Mouse (Mus musculus): Measurements from ENCODE around the gene Smurf1. TPM values are rescaled to one million over a fixed set of nuclear protein-coding genes. Genes with fewer than 3 reads are reported as not detected.

Gene Smurf1
- polyA plus RNA-seq, 1 experiment from 2014 or later, result 13.2 TPM

GRCm38 (mm10) chr5:144849932-144850331 lies 115.7 kb downstream of the Smurf1 start:
- Histone ChIP-seq H3K9ac (replicated peaks; ENCODE audit: low read depth) (no peak overlapping the region), H3K4me2 (replicated peaks; ENCODE audit: low read depth, low read length) (no peak overlapping the region), H3K4me1 (ENCODE audit: insufficient read depth, low read depth, low read length) (no peaks in the 10 kb centered on the region), H3K9me3 (ENCODE audit: low read length) (no peaks in the 10 kb centered on the region), H3K36me3 (ENCODE audit: insufficient read depth, low read length) (peaks cover 77% of the 10 kb centered on the region), H3K27me3 (replicated peaks; ENCODE audit: insufficient read depth, low read length) (no peaks in the 10 kb centered on the region), H3K4me3 (ENCODE audit: low read depth, low read length) (no peak overlapping the region), H3K27ac (ENCODE audit: low read length) (no peak overlapping the region)
- TF ChIP-seq CTCF (IDR thresholded peaks at IDR 0.05) (no peak), EP300 (IDR thresholded peaks at IDR 0.05) (no peak)
- ATAC-seq (no peak), DNase-seq (ENCODE audit: low spot score) (no peak)
- WGBS, result 89% methylated on average over 10 of the region's 10 CpGs

- Histone ChIP-seq H3K9me3 (ENCODE audit: low read length) (no peaks in the 10 kb centered on the region), H3K4me1 (ENCODE audit: insufficient read depth, low read depth, low read length) (no peaks in the 10 kb centered on the region), H3K36me3 (ENCODE audit: insufficient read depth, low read length) (peaks cover 72% of the 10 kb centered on the region), H3K27me3 (replicated peaks; ENCODE audit: insufficient read depth, low read length) (no peaks in the 10 kb centered on the region), H3K9ac (replicated peaks; ENCODE audit: low read depth) (no peak overlapping the region), H3K4me3 (ENCODE audit: low read depth, low read length) (no peak overlapping the region), H3K4me2 (replicated peaks; ENCODE audit: low read depth, low read length) (no peak overlapping the region), H3K27ac (ENCODE audit: low read length) (no peak overlapping the region)
- ATAC-seq, result no peak
- TF ChIP-seq EP300 (IDR thresholded peaks at IDR 0.05), result no peak
- TF ChIP-seq CTCF (IDR thresholded peaks at IDR 0.05), result no peak
- WGBS, result 73% methylated on average over 5 of the region's 5 CpGs
- no peak for DNase-seq (ENCODE audit: low spot score)
These were observed 116.9 kb downstream of the Smurf1 start for GRCm38 (mm10) chr5:144848735-144849134.

- Histone ChIP-seq H3K4me3 (ENCODE audit: low read depth, low read length) (no peak overlapping the region), H3K27ac (ENCODE audit: low read length) (no peak overlapping the region), H3K9ac (replicated peaks; ENCODE audit: low read depth) (no peak overlapping the region), H3K4me1 (ENCODE audit: insufficient read depth, low read depth, low read length) (no peaks in the 10 kb centered on the region), H3K4me2 (replicated peaks; ENCODE audit: low read depth, low read length) (no peak overlapping the region), H3K9me3 (ENCODE audit: low read length) (no peaks in the 10 kb centered on the region), H3K36me3 (ENCODE audit: insufficient read depth, low read length) (peaks cover 79% of the 10 kb centered on the region), H3K27me3 (replicated peaks; ENCODE audit: insufficient read depth, low read length) (no peaks in the 10 kb centered on the region)
- 98% methylated on average over 20 of the region's 20 CpGs for WGBS
- ATAC-seq (no peak), DNase-seq (ENCODE audit: low spot score) (no peak)
- TF ChIP-seq EP300 (IDR thresholded peaks at IDR 0.05) (no peak), CTCF (IDR thresholded peaks at IDR 0.05) (no peak)
These were observed 120.3 kb downstream of the Smurf1 start for GRCm38 (mm10) chr5:144845352-144845751.

- WGBS, result 82% methylated on average over 3 of the region's 3 CpGs
- Histone ChIP-seq H3K36me3 (ENCODE audit: insufficient read depth, low read length) (peaks cover 82% of the 10 kb centered on the region), H3K4me1 (ENCODE audit: insufficient read depth, low read depth, low read length) (no peaks in the 10 kb centered on the region), H3K27ac (ENCODE audit: low read length) (no peak overlapping the region), H3K4me2 (replicated peaks; ENCODE audit: low read depth, low read length) (no peak overlapping the region), H3K4me3 (ENCODE audit: low read depth, low read length) (no peak overlapping the region), H3K9me3 (ENCODE audit: low read length) (no peaks in the 10 kb centered on the region), H3K9ac (replicated peaks; ENCODE audit: low read depth) (no peak overlapping the region), H3K27me3 (replicated peaks; ENCODE audit: insufficient read depth, low read length) (no peaks in the 10 kb centered on the region)
- ATAC-seq, result no peak
- peak; percentile 19 for DNase-seq (ENCODE audit: low spot score)
- peak; percentile 48 for TF ChIP-seq CTCF (IDR thresholded peaks at IDR 0.05)
- no peak for TF ChIP-seq EP300 (IDR thresholded peaks at IDR 0.05)
These were observed 129.5 kb downstream of the Smurf1 start for GRCm38 (mm10) chr5:144836100-144836499.

- ATAC-seq (no peak), DNase-seq (ENCODE audit: low spot score) (no peak)
- Histone ChIP-seq H3K9me3 (ENCODE audit: low read length) (no peaks in the 10 kb centered on the region), H3K4me2 (replicated peaks; ENCODE audit: low read depth, low read length) (no peak overlapping the region), H3K27me3 (replicated peaks; ENCODE audit: insufficient read depth, low read length) (no peaks in the 10 kb centered on the region), H3K9ac (replicated peaks; ENCODE audit: low read depth) (no peak overlapping the region), H3K27ac (ENCODE audit: low read length) (no peak overlapping the region), H3K4me3 (ENCODE audit: low read depth, low read length) (no peak overlapping the region), H3K36me3 (ENCODE audit: insufficient read depth, low read length) (peaks cover 69% of the 10 kb centered on the region), H3K4me1 (ENCODE audit: insufficient read depth, low read depth, low read length) (no peaks in the 10 kb centered on the region)
- no peak for TF ChIP-seq EP300 (IDR thresholded peaks at IDR 0.05)
- TF ChIP-seq CTCF (IDR thresholded peaks at IDR 0.05), result no peak
- 82% methylated on average over 9 of the region's 9 CpGs for WGBS
These were observed 133.7 kb downstream of the Smurf1 start for GRCm38 (mm10) chr5:144831840-144832469.

GRCm38 (mm10) chr5:144829631-144830030 lies 136.0 kb downstream of the Smurf1 start:
- Histone ChIP-seq H3K4me2 (replicated peaks; ENCODE audit: low read depth, low read length) (no peak overlapping the region), H3K9ac (replicated peaks; ENCODE audit: low read depth) (no peak overlapping the region), H3K4me1 (ENCODE audit: insufficient read depth, low read depth, low read length) (no peaks in the 10 kb centered on the region), H3K9me3 (ENCODE audit: low read length) (no peaks in the 10 kb centered on the region), H3K4me3 (ENCODE audit: low read depth, low read length) (no peak overlapping the region), H3K36me3 (ENCODE audit: insufficient read depth, low read length) (peaks cover 65% of the 10 kb centered on the region), H3K27me3 (replicated peaks; ENCODE audit: insufficient read depth, low read length) (no peaks in the 10 kb centered on the region), H3K27ac (ENCODE audit: low read length) (no peak overlapping the region)
- DNase-seq (ENCODE audit: low spot score) (no peak), ATAC-seq (no peak)
- 65% methylated on average over 4 of the region's 4 CpGs for WGBS
- TF ChIP-seq CTCF (IDR thresholded peaks at IDR 0.05), result no peak
- TF ChIP-seq EP300 (IDR thresholded peaks at IDR 0.05), result no peak
